Mouse (Mus musculus) adipocyte (in vitro differentiated cells): ENCODE measurements around the gene Pms1.

Experiments
- DNase-seq: peaks from one replicate; pipeline ENCODE4 v3.0.0-alpha.2; 2016; ENCODE audit warnings: low spot score

The Pms1 gene

GRCm38 (mm10) chr1:53194536-53194935 is 102.3 kb downstream of the Pms1 start:
- no peak for DNase-seq

DNA sequence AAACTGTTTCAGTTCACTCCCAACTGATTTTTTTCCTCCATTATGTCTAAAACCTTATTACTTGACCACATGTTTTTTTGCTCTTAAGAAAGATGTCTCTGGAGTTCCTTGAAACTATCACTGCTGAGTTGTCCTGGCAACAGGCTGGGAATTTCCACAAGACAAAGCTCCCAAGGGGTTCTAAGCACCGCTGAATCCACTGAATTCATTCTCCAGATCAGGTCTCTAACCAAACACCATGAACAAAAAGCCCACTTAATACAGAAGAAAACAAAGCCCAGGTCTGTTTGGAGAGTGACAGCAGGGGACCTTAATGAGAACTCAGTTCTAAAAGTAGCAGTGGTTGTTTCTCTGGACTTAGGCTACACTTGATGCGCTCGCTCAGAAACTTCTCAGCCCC is 105.6 kb downstream of the Pms1 start:
- DNase-seq, result no peak

GRCm38 (mm10) chr1:53189620-53190019 is 107.2 kb downstream of the Pms1 start:
- no peak for DNase-seq

DNA sequence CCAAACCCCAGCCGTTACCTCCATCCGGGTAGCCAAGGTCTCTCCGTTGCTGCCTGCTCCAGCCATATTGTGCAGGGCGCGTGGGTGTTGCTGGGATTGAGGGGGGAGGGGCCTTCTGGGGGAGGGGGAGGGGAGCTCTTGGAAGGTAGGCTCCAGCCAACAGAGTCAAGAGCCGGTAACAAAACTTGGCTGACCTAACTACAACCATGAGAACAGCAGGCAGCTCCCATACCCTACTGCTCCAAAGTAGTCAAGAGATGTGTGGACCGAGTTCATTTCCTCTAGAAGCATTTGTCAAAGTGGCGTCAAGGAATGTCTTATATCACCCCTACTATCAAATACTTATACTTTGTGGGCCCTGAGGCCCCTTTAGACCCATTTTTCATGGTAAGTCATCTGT is 109.3 kb downstream of the Pms1 start, which contains the start of gene 1700019A02Rik:
Gene 1700019A02Rik (minus strand): TSS at position 101 of the 400 bp plus-strand sequence.
- DNase-seq, result no peak

DNA sequence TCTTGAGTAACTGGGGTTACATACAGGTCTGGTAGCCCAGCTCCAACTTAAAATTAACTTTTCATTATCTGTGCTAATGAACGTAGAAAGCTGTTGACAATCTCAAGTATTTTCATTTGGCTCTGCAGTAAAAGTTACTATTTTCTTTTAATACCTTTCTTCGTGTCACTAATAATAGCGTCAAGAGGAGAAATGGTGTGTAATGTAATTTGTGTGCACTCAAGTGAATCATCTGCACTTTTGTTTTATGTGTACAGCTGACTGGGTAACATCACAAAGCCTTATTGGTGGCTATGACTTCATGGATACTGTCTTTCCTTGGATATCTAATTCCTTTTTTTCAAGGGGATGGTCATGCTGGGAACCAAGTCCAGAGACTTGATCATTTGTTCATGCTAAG is 110.5 kb downstream of the Pms1 start:
- no peak for DNase-seq

GRCm38 (mm10) chr1:53157715-53158114 is 139.1 kb downstream of the Pms1 start:
- DNase-seq, result no peak
